Mouse (Mus musculus) adrenal gland, adult (tissue): Measurements from ENCODE around the gene Krt10.

Experiments
- DNase-seq, 2 experiments: peaks; one replicate each; pipeline ENCODE4 v3.0.0; 2022 to 2023; ENCODE audit warnings: low spot score in 1 of 2; ENCODE audit not compliant: inconsistent age in 2 of 2

Gene Krt10

DNA sequence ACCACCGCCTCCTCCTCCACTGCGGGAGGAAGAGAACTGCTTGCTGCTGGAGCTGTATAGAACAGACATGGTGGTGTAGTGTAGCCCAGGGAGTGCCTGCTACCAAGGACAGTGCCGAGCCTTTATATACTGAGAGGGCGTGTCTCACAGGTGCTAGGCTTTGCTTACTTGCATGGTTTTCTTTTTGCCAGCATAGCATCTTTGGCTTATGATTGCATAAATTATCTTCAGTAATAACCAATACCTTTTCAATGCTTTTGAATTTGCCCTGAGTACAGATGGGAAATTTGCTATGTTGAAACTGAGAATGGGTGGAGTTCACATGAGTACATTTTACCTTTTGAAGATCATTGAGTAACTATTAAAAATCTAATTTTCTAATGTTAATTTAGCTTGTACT, at the start of gene Krt10:
Gene Krt10 (minus strand): TSS at position 101 of the 400 bp plus-strand sequence.
- no peak for DNase-seq

DNA sequence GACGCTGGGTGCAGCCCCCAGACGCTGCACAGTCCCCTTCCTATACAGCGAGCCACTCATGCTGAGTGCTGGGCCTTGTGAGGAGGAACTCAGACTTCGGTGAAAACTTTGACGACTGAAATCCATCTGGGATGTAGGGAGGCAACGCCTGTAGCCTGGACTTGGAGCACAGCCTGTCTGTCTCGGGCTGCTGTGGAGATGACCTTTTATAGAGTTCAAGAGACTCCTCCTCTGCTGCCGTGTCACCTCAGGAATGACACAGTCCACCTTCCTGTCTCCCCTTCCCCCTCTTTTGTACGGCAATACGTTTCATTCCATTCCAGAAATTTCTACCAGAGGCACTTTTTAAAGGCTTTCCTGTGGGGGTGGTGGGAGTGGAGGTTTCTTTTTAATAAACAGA, 48.8 kb upstream of the Krt10 start, which contains the start of gene Krt20:
Gene Krt20 (minus strand): TSS at position 179 of the 400 bp plus-strand sequence.
- DNase-seq = no peak

DNA sequence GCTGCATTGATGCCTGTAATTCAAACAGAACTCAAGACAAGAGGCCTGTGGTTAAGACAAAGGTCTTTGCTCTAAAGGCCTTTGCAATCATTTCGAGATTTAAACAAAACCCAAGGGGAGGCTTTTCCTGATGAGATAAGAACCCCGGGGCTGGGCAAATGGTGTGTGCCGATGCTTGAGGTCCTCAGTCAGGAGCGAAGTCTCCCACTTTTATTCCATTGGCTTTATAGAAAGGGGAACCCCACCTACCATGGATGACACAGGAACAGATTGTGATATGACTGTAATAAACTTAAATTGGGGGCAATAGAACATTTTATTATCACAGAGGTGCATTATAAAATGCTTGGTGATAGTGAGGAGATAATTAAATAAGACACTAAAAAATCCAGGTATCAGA, 47.5 kb upstream of the Krt10 start:
- no peak for DNase-seq

DNA sequence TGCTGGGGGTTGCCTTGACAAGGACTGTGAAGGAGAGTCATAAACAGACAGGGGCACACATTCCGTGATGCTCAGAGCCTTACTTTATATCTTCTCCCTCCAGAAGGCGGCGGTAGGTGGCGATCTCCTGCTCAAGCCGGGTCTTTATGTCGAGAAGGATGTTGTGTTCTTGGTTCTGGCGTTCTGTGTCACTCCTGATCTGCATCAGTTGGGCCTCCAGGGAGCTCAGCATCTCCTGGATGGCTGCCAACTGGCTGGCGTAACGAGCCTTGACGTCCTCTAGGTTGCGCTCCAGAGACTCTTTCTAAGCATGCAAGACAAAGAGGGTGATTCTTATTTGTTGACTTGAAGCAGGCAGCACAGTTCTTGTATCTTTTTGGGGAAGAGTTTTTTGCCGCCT, 41.5 kb upstream of the Krt10 start:
- peak; percentile 4 to 25 for DNase-seq

DNA sequence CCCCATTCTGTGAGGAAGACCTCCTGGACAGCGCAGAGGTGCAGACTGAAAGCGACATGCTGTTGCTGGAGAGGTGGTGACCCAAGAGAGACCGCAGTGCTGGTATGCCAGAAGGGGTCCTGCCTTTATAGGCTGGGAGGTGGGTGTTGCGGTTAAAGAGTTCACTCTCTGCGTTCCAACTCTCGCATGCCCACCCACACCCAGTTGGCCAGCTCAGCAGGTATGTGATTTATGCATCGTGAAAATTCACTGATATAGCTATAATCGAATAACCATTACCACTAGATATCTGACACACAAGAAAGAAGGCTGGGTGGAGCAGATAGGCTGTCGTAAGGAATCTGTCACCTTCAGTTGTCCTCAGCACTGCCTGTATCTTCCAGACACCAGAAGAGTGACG, 33.0 kb upstream of the Krt10 start, which contains the start of gene Krt12:
Gene Krt12 (minus strand): TSS at position 101 of the 400 bp plus-strand sequence.
- no peak for DNase-seq

DNA sequence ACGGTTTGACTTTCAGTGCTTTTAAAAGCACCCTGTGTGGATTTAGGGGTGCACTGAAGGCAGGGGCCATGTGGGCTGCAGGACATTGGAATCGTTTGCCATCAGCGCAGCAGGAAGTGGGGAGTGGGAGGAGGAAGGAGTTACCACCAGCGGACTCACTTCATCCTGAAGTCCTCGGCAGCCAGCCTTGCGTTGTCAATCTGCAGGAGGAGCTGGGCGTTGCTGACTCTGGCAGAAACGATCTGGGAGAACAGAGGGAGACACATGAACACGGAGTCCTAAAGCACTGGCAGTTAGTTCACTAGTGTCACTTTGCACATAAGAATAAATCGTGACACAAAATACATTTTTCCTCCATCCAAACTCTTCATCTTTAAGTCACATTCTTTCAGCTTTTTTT, 31.4 kb upstream of the Krt10 start:
- no peak for DNase-seq

DNA sequence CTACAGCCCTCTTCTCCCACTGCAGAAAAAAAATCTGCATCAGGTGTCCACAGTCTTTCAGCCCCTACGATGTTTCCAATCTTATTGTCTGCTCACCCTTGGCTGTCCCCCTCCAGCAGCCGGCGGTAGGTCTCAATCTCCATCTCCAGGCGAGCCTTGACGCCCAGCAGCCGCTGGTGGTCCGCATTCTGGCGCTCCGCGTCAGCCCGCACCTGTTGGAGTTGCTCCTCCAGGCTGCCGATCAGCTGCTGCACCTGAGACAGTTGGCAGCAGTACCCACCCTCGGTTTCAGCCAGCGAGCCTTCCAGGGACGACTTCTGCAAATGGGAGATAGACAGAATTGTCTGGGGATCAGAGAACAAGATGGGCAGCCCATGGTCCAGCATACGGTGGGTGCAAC, 28.7 kb upstream of the Krt10 start:
- DNase-seq = no peak

DNA sequence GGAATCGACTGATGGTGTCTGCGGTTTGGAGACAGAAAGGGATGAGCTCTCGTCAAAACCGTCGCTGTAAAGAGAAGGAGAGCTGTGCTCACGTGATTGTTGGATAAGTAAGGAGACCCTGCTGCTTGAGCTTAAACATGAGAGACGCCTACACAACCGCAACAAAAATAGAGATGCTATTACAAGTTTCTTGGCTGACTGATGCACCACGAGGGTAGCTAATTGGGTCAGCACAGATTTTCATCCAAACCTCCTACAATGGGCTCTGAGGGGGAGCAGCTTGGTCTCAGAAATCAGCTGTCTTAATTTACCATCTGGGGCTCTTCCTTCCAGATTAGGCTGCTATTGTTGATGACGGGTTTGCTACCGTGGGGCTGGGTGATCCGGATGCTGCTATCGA, 27.7 kb upstream of the Krt10 start:
- DNase-seq = no peak

DNA sequence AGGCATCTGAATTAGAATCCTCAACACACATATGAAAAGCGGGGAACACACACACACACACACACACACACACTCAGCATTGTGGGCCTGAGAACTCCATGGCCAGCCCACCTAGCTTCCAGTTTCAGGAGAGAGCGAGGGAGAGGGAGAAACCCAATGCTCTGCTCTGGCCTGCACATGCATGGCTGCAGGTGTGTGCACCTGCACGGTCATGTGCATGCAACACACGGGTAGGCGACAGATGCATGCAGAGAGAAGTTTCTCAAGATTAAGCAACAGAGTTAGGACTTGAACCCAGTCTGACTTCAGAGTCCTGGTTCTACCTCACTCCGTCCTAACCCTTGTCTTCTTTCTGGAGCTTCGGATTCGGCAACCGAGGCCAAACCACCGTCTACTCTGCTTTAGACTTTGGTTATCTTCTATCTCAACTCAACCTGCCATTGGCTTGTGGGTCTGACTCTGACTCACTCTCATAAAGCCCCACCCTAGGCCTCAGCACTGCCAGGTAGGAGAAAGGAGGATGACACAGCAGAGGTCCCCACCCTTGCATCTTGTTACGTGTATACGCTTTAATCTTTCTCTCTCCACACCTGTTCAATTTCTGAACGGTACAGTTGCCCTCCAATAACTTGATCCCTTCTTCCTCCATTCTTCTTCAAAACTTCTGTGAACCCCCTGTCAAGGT, 25.4 kb upstream of the Krt10 start:
- no peak for DNase-seq

DNA sequence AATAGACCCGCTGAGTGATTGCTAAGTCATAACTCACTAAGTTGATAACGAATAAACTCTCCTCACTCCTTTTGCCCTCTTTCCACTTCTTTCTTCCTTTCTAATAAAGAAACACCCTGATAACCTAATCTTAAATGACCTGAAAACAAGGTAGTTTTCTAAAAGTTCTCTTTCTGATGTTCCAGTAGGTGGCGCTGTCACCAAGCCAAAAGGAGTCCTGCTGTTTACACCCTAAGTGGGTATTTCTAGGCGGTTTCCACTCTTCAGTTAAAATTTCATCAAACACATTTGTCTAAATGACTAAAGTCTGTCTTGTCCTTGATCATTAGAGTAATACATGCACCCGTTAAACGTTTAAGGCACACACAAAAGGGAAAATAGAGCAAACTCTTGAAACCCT, 24.1 kb upstream of the Krt10 start:
- peak; percentile 11 to 71 for DNase-seq

DNA sequence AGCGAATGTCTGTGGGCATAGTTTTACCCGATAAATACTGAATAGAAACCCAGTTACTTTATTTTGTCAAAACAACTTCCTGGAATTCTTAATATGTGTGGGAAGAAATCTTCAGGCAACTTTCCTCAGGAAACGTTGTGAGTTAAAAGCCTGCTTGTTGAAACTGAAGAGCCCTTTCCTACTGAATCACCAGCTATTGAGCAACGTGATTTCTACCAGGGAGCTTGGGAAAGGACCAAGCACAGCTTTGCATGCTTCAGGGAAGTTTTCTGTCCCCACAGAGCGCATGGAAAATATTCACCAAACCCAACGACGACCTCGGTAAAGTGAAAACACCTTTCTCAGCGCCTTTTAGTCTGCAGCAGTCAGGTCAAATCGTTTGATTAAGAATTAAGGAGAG, 17.0 kb upstream of the Krt10 start:
- DNase-seq = no peak

DNA sequence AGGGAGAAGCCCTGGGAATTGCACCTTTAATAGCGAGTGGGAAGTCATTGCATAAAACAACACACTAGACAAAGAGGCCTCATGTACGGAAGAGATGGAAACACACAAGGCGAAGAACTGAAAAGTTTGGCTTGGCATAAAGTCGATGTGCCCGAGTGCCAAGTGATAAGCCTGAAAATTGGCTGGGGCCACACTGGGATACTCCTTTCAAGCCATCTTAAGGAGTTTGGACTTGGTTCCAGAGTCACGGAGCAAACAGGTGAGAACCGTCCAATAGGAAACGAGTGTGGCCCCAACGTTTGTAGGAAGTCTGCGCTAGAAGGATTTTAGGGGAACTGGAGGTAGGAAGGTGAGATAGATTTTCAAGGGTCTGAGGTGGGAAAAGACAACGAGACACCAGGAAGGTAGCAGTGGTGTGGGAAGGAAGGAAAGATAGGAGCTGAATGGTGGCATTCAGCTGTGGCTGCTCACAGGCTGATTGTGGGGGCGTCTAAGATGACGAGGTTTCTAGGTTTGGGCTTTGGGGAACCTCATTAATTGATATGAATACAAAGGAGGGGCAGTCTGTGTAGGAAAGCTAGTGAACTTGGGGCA, 10.9 kb upstream of the Krt10 start:
- no peak for DNase-seq

DNA sequence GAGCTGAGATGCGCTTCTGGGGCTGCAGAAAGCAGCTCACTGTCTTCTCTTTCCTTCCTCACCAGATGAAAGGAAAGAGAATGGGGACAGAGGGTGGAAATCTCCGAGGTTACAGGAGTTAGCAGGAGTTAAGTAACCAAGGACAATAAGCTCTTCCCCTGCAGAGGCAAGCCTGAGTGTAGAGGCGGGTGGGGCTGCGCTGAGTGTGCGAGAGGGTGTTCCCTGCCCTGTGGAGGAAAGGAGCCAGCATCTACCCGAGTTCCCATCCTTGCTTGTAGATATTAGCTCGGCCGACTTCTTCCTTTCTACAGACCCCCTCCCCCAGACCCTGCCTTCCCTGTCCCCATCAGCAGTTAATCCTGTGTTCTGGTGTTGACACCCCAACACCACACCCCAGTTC, 9.7 kb upstream of the Krt10 start:
- no peak for DNase-seq

DNA sequence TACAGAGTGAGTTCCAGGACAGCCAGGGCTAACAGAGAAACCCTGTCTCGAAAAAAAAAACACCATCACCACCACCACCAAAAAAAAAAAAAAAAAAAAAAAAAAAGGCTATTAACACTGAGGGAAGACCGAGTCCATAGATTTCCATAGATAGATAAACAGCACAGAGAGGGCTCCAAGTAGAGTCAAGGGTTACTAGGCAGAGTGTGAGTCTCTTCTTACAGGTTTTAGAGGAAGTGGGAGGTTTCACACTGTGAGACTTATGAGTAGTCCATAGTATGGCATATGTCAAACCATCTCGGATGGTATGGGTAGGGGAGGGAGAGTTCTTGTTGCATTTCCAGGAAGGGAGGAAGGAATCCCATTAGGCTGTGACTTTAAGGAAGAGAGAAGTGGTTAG, 8.9 kb upstream of the Krt10 start:
- no peak for DNase-seq

DNA sequence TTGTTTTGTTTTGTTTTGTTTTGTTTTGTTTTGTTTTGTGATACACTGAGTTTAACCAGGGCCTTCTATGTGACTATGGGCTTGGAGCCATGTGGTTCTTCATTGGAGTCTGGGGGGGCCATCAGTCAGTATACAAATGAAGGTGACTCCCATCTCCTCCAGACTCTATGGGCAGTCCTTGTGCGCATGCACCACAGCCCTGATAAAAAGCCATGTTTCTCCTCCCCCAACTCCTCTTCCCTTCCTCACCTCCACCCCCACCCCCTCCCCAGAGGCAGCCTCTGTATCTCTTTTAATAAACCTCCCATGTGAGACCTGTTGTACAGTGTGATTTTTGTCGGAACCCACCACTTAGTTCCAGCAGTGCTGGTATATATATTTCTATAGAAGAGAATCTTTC, 7.5 kb upstream of the Krt10 start:
- DNase-seq = no peak

DNA sequence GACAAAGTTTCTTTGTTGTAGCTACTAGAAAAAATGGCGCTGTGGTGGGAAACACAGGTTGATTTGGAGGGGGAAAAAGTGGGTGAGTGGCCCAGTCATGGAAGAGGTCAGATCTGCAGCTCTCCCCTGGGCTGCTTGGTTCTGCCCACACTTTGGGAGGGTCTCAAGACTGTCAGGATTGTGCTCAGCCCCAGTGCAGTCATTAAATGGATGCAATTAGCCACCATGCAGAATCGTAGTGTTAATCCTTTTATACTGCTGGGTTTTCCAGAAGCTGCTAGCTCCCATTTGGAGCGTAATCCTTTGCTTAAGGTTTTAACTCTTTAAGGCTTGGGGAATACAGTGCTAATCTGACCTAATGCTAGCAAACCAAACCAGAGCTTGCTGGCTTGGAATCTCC, 6.9 kb upstream of the Krt10 start:
- no peak for DNase-seq

DNA sequence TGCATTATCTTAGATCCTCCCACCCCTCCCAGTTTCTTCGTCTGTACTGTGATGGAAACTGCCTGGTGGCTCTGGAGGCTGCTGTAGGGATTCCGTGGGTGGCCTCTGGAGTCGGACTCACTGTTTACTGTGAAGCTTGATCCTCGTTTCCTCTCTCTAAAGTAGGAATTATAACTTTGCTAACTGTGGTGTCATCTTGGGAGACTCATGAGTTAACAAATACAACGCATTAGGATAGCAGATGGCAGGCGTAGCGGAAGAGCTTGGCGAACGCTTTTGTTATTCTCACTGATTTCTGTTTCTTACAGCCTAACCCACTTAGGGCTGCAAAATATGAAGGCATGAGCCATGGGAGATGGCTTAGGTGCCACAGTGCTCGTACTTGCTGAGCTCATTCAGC, 3.3 kb upstream of the Krt10 start:
- DNase-seq = no peak

DNA sequence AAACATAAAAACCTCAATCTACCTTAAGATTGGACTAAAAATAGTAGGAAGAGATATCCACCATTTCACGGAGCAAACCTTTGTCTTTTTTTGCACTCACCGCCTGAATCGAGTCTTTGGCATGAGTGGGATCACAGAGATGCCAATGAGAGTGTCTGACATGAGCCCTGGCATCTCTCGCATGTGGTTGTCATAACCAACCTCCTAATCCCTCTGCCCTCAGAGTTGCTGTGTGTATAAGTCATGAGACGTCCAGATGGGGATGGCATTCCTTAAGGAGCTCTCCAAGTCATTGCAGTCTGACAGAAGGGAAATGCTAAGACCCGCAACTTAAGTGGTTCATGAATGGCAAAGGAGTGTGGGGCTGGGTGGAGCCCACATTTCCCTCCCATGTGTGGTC, 2.2 kb upstream of the Krt10 start:
- DNase-seq = no peak

DNA sequence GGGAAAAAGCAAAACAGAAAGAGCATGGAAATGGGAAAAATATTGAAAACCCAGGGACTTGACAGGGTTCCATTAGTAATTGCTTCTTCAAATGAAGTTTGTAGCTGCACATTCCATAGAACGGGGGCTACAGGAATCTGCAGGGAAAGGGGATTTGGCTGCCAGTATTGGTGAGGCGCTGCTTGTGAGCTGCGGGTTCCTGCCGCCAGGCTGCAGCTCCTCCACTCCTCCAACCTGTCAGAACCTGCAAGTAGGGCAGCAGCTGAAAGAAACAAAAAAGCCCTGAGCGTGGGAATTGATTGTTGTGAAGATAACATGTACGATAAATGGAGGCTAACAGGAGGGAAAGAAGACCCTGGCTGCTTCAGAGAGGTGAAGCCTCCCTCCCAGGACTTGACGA, 1.7 kb upstream of the Krt10 start:
- DNase-seq = no peak

DNA sequence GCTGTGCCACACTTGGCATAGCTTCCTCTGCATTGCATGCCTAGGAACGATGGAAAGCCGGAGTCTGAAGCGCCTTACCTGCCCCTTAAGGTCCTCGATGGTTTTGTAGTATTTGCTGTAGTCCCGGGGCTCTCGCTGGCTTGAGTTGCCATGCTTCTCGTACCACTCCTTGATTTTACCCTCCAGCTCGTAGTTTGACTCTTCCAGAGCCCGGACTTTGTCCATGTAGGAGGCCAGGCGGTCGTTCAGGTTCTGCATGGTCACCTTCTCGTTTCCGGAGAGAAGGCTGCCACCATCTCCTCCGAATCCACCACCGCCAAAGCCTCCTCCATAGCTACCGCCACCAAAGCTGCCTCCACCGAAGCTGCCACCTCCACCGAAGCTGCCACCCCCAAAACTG, 503 bp downstream of the Krt10 start:
- no peak for DNase-seq

DNA sequence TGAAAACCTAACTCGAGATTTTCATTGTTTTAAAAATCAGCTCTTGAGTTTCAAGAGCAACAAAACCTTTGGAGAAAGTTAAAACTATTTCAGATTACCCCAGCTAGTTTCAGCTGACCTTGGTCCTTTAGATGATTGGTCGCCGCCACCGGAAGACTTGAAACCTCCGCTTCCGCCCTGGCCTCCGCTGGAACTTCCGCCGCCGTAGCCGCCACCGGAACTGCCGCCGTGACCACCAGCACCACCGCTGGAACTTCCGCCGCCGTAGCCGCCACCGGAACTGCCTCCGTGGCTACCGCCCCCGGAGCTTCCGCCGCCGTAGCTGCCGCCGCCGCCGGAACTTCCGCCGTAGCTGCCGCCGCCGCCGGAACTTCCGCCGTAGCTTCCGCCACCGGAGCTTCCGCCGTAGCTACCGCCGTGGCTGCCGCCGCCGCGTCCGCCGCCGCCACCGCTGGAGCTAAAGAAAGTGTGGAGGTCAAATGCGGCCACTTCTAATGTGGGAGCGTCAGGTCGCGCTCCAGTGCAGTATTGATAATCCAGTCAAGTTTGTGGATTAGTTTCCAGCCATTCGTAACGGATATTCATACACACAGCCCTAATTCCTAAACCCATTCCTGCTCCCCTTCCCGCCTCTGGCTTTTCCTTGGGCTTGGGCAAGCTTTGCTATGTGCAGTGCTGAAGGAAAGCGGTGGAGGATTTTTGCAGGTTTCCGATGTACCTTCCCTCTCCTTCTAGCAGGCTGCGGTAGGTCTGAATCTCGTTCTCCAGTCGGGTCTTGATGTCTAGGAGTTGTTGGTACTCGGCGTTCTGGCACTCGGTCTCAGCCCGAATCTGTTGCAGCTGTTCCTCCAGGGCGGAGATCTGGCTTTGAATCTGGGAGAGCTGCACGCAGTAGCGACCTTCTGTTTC, 3.1 kb downstream of the Krt10 start:
- DNase-seq = peak; percentile 95 to 96

DNA sequence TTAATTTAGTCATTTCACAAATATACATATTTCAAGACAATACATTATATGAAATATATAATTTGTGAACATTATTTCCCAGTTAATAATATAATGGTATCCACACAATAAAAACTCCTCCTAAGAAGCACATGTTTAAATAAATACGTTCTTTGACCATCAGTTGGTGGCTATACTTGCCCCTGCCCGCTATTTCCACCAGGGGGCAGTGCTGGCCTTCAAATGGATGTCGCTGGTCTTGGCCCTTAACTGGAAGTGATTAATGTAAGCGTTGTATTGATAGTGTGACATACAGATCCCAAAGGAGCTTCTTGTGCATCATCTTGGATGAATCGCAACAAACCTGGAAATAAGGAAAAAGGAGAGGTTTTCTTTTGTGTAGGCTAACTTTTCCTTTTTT, 9.6 kb downstream of the Krt10 start:
- peak; percentile 60 to 89 for DNase-seq
